Mouse (Mus musculus): Measurements from ENCODE around the gene Vmn2r105. TPM values are rescaled to one million over a fixed set of nuclear protein-coding genes. Genes with fewer than 3 reads are reported as not detected.

The Vmn2r105 gene
- total RNA-seq (2023) = not detected

DNA sequence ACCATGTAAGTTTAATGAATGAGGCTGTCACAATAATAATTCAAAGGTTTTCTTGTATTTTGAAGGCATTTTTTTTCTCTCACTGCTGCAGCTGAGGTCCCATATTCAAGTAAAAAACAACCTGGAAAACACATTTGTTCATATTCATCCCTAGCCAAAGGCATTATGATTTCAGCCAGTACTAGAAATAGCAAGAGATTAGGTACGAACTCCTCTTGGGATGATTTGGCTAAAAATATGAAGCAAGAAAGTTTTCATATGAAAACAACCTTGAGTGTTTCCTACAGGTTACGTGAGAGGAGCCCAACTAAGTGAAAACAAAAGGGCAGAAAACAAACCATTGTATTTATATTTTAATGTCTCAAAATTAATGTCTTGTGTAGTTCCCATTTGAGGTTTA lies at the start of gene Vmn2r105:
Gene Vmn2r105 (minus strand): TSS at position 101 of the 400 bp plus-strand sequence.

DNA sequence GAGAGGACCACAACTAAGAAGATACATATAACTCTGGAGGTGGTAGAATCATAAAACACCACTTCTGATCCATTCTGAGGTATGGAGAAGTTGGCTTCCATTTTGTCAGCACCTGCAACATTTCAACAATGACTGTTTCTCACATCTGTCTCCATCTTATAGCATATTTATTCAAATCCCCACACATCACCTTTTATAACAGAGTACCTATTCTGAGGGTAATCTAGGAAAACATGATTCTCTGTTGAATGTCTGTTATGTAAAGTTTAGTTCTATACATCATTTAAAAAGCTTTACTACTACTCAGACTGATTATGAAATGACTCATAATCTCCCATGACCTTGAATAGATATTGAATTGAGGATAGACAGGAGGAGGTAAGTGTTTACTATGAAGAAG lies 51.9 kb downstream of the Vmn2r105 start, which contains the start of gene Fpr-rs6:
Gene Fpr-rs6 (minus strand): TSS at position 101 of the 400 bp plus-strand sequence.

Other genes starting within 250 kb of the Vmn2r105 start
- gene Vmn2r104, start 186.7 kb downstream of the Vmn2r105 start, total RNA-seq (2023) = not detected
- not detected for gene Fpr-rs7, start 120.8 kb downstream of the Vmn2r105 start, total RNA-seq (2023)
- gene Fpr-rs6, start 52.0 kb downstream of the Vmn2r105 start, total RNA-seq (2023) = not detected
- not detected for gene Vmn2r106, start 50.5 kb upstream of the Vmn2r105 start, total RNA-seq (2023)
- not detected for gene Vmn2r107, start 110.2 kb upstream of the Vmn2r105 start, total RNA-seq (2023)
- not detected for gene Vmn1r224, start 179.1 kb upstream of the Vmn2r105 start, total RNA-seq (2023)
- gene Vmn2r108, start 246.3 kb upstream of the Vmn2r105 start, total RNA-seq (2023) = under 1 TPM in 1 of 2 experiments, not detected in 1; 0.12 TPM

Data from T-cell, adult 66 days (primary cell).